Comparison of ENCODE assay signal across 11 mouse cellular contexts in genomic region chr19:44067323-44068049, GRCm38 (mm10). TPM values are rescaled to one million over a fixed set of nuclear protein-coding genes. Genes with fewer than 3 reads are reported as not detected.
A peak's percentile ranks its signal among the peaks of the same experiment; 100 is the strongest.
DNase-seq lines count a peak whose midpoint lies in the region; ATAC-seq and TF ChIP-seq lines count a peak whose summit lies in the region.
"Had no signal": no experiment of that assay in that cellular context is flagged by ENCODE, and none has a peak within 500 bp of the region (broad histone marks: within the 10 kb centered on the region; RNA-seq: fewer than 3 reads in every experiment).

No protein-coding gene starts in this region.

- H3K9me3 ChIP-seq in MEL (replicated peaks; ENCODE audit: insufficient read depth, low read length) = no peaks in the 10 kb centered on the region
- H3K9me3 ChIP-seq in kidney, embryonic 14.5 days (ENCODE audit: control insufficient read depth, low read length) = no peaks in the 10 kb centered on the region

- ATAC-seq in kidney, embryonic 14.5 days (ENCODE audit: low FRiP score, low TSS enrichment) = no peak
- peak; percentile 48 for ATAC-seq in megakaryocyte progenitor cell, adult 5-6 weeks (replicated peaks; ENCODE audit: poor library complexity)
- ATAC-seq in frontal cortex, adult (ENCODE audit: low TSS enrichment) = no peak

- H3K27me3 ChIP-seq in MEL (ENCODE audit: control insufficient read depth in 1 of 2, insufficient read depth in 2 of 2, low read length in 2 of 2) = no peaks in the 10 kb centered on the region
- H3K27me3 ChIP-seq in kidney, embryonic 14.5 days (ENCODE audit: control insufficient read depth, insufficient read depth, low read length) = no peaks in the 10 kb centered on the region

- peak overlapping the region; percentile 15 to 97; a peak in 3 of 4 replicates for H3K4me3 ChIP-seq in MEL (ENCODE audit: control insufficient read depth in 1 of 2, insufficient read depth in 1 of 2, low read depth in 2 of 2, low read length in 2 of 2)
- H3K4me3 ChIP-seq in kidney, embryonic 14.5 days (ENCODE audit: low read length) = no peak overlapping the region

- DNase-seq in kidney, adult 11 months = peak; percentile 56
- no peak for DNase-seq in kidney, postnatal 10 days
- DNase-seq in MEL (ENCODE audit: low read depth, low spot score) = peak; percentile 36
- DNase-seq in retina, postnatal 1 day = no peak
- DNase-seq in layer of hippocampus, postnatal 14 days (ENCODE audit: low spot score in 2 of 2) = no peak
- DNase-seq: heart, postnatal 14 days; left cerebral cortex, postnatal 4 days had no signal

- peak overlapping the region; percentile 4; the same call in 1 of the 2 replicates for H3K27ac ChIP-seq in MEL (ENCODE audit: control insufficient read depth, low read depth, low read length)
- no peak overlapping the region for H3K27ac ChIP-seq in kidney, embryonic 14.5 days (ENCODE audit: low read depth, low read length)

- TF ChIP-seq CTCF in MEL (IDR thresholded peaks at IDR 0.05 in 2 of 3, conservative IDR thresholded peaks at IDR 0.05 in 1 of 3; ENCODE audit: control insufficient read depth in 1 of 3, insufficient read depth in 1 of 3, low read depth in 2 of 3, low read length in 3 of 3, poor library complexity in 1 of 3, severe bottlenecking in 1 of 3) = no peak

- H3K4me2 ChIP-seq in kidney, embryonic 14.5 days (replicated peaks; ENCODE audit: low read depth, low read length) = peak overlapping the region; percentile 21; the same call in 1 of the 2 replicates

- H3K79me2 ChIP-seq in MEL (ENCODE audit: control insufficient read depth, insufficient read depth, low read length, poor library complexity) = peaks cover 23% of the 10 kb centered on the region

- no peak for TF ChIP-seq EP300 in MEL (IDR thresholded peaks at IDR 0.05; ENCODE audit: low read depth in 1 of 2, low read length in 2 of 2)

- 64% methylated on average over 9 of the region's 9 CpGs for WGBS in kidney, embryonic 14.5 days

- peaks cover 24 to 32% of the 10 kb centered on the region in 2 experiments for H3K36me3 ChIP-seq in MEL (ENCODE audit: control insufficient read depth in 1 of 2, insufficient read depth in 2 of 2, low read length in 2 of 2)
- H3K36me3 ChIP-seq in kidney, embryonic 14.5 days (ENCODE audit: control insufficient read depth, insufficient read depth, low read length) = peaks cover 10% of the 10 kb centered on the region; the same call in 1 of the 2 replicates

- peak overlapping the region; percentile 85 for H3K9ac ChIP-seq in MEL (ENCODE audit: control insufficient read depth, low read depth, low read length, poor library complexity, severe bottlenecking)
- H3K9ac ChIP-seq in kidney, embryonic 14.5 days (ENCODE audit: low read depth, low read length) = no peak overlapping the region

- peaks cover 8 to 12% of the 10 kb centered on the region in 2 experiments; a peak in 2 of 4 replicates for H3K4me1 ChIP-seq in MEL (ENCODE audit: control insufficient read depth in 1 of 2, insufficient read depth in 2 of 2, low read length in 2 of 2)
- H3K4me1 ChIP-seq in kidney, embryonic 14.5 days (ENCODE audit: control insufficient read depth, insufficient read depth, low read length) = peaks cover 6% of the 10 kb centered on the region

- no peak for TF ChIP-seq POLR2A in MEL (IDR thresholded peaks at IDR 0.05; ENCODE audit: control insufficient read depth in 1 of 2, insufficient read depth in 1 of 2, low read depth in 1 of 2, low read length in 2 of 2, poor library complexity in 1 of 2)

- no peak for TF ChIP-seq RAD21 in MEL (IDR thresholded peaks at IDR 0.05; ENCODE audit: low read depth, low read length)

TF ChIP-seq in MEL, 35 proteins besides CTCF, POLR2A, EP300 and RAD21:
- no peak for TF ChIP-seq CHD2 (IDR thresholded peaks at IDR 0.05; ENCODE audit: low read length)
- TF ChIP-seq MXI1 (IDR thresholded peaks at IDR 0.05; ENCODE audit: low read depth, low read length) = 0 out of 2 replicates have a peak, but pooled peaks have one; percentile 45

RNA-seq across cellular contexts. Expression of gene Erlin1, which starts 2.1 kb away (rescaled TPM):
- total RNA-seq in MEL (2012; rRNA removed) = 23.8 and 25.0 TPM in 2 replicates
- 100 to 1,000 TPM in 1 of 2 experiments, 10 to 100 TPM in 1; 39.5 to 108 TPM for polyA plus RNA-seq in MEL (2012; ENCODE audit: insufficient read depth in 1 of 2, insufficient read length in 2 of 2, low read depth in 1 of 2, low replicate concordance in 2 of 2, missing spikeins in 1 of 2)
- 29.7 and 39.0 TPM in 2 replicates for polyA plus RNA-seq in kidney, embryonic 14.5 days (2014; fragmentation: Nextera tagmentation; extraction: Ambion mirVana)
- total RNA-seq in megakaryocyte progenitor cell, adult 5-6 weeks (2015) = 75.6 and 76.5 TPM in 2 replicates
- total RNA-seq in megakaryocyte progenitor cell, adult 5-6 weeks (2017) = 44.5 and 50.3 TPM in 2 replicates
- 10 to 100 TPM; 17.0 to 18.6 TPM for total RNA-seq in layer of hippocampus, postnatal 14 days (2021)

RNA-seq across cellular contexts. Expression of gene Cyp2c23, which starts 38.5 kb away (rescaled TPM):
- not detected in 2 replicates for total RNA-seq in MEL (2012; rRNA removed)
- polyA plus RNA-seq in MEL (2012; ENCODE audit: insufficient read depth in 1 of 2, insufficient read length in 2 of 2, low read depth in 1 of 2, low replicate concordance in 2 of 2, missing spikeins in 1 of 2) = not detected
- polyA plus RNA-seq in kidney, embryonic 14.5 days (2014; fragmentation: Nextera tagmentation; extraction: Ambion mirVana) = 0.31 TPM in 1 of 2 replicates, not detected in the other
- 0.12 and 0.17 TPM in 2 replicates for total RNA-seq in megakaryocyte progenitor cell, adult 5-6 weeks (2015)
- total RNA-seq in megakaryocyte progenitor cell, adult 5-6 weeks (2017) = not detected in 2 replicates
- under 1 TPM; 0.16 to 0.19 TPM for total RNA-seq in layer of hippocampus, postnatal 14 days (2021)
- total RNA-seq: left cerebral cortex, postnatal 4 days had no signal
- polyA plus RNA-seq: neural tube, embryonic 14.5 days had no signal

RNA-seq across cellular contexts. Expression of gene Chuk, which starts 39.8 kb away (rescaled TPM):
- total RNA-seq in MEL (2012; rRNA removed) = 55.9 and 58.3 TPM in 2 replicates
- polyA plus RNA-seq in MEL (2012; ENCODE audit: insufficient read depth in 1 of 2, insufficient read length in 2 of 2, low read depth in 1 of 2, low replicate concordance in 2 of 2, missing spikeins in 1 of 2) = 100 to 1,000 TPM in 1 of 2 experiments, 10 to 100 TPM in 1; 50.5 to 463 TPM
- polyA plus RNA-seq in kidney, embryonic 14.5 days (2014; fragmentation: Nextera tagmentation; extraction: Ambion mirVana) = 39.1 and 54.6 TPM in 2 replicates
- total RNA-seq in megakaryocyte progenitor cell, adult 5-6 weeks (2015) = 41.4 and 44.0 TPM in 2 replicates
- total RNA-seq in megakaryocyte progenitor cell, adult 5-6 weeks (2017) = 52.6 and 74.3 TPM in 2 replicates
- 10 to 100 TPM; 42.4 to 53.2 TPM for total RNA-seq in layer of hippocampus, postnatal 14 days (2021)

Comparison
In these comparisons a context has a peak if more than half of its experiments do, and no peak if none do; other contexts are left out.
1. DNase-seq: peak in kidney, adult 11 months (single experiment) and MEL (single experiment); none in kidney, postnatal 10 days (single experiment), retina, postnatal 1 day (single experiment) and layer of hippocampus, postnatal 14 days (0 of 2).